Mouse (Mus musculus) kidney, adult 2 months (tissue): ENCODE data around the gene Gm21834. TPM values are rescaled to one million over a fixed set of nuclear protein-coding genes. Genes with fewer than 3 reads are reported as not detected.

ENCODE experiments used
- DNase-seq: peaks from one replicate; pipeline ENCODE4 v3.0.0; 2021
- H3K27ac ChIP-seq: fragments of 200-500 bp; 2 replicates; pipeline ENCODE4 v1.5.1; 2012; ENCODE audit warnings: low read depth, low read length, control low read depth, inconsistent platforms; ENCODE audit not compliant: insufficient read depth
- H3K27me3 ChIP-seq: fragments of 200-500 bp; replicated peaks from 2 replicates; pipeline ENCODE4 v1.6.1; 2012; ENCODE audit warnings: mild to moderate bottlenecking, moderate library complexity, low read length, inconsistent platforms; ENCODE audit not compliant: control insufficient read depth, insufficient read depth
- H3K36me3 ChIP-seq: fragments of 200-500 bp; 2 replicates; pipeline ENCODE4 v1.6.1; 2012; ENCODE audit warnings: mild to moderate bottlenecking, moderate library complexity, low read length, inconsistent platforms; ENCODE audit not compliant: control insufficient read depth, insufficient read depth
- H3K4me1 ChIP-seq: fragments of 200-500 bp; 2 replicates; pipeline ENCODE4 v1.6.1; 2011; ENCODE audit warnings: low read length; ENCODE audit not compliant: control insufficient read depth, insufficient read depth
- H3K4me3 ChIP-seq: fragments of 200-500 bp; 2 replicates; pipeline ENCODE4 v1.5.1; 2011; ENCODE audit warnings: mild to moderate bottlenecking, low read depth, low read length, control low read depth; ENCODE audit not compliant: insufficient read depth
- CTCF ChIP-seq: fragments of 200-500 bp; conservative IDR thresholded peaks from 2 replicates; pipeline ENCODE4 v1.5.1; 2011; ENCODE audit warnings: low read depth, mild to moderate bottlenecking, control low read depth, low read length, moderate library complexity, mixed read lengths; ENCODE audit not compliant: insufficient read depth, insufficient read length
- POLR2A ChIP-seq: fragments of 200-500 bp; IDR thresholded peaks from one replicate; pipeline ENCODE4 v1.6.1; 2011; ENCODE audit warnings: low read depth, low read length, control low read depth
- WGBS: fragments of 180-500 bp; shearing (Covaris S2); methylation state at CpG from one replicate; pipeline ENCODE4 v1.1.7; 2018; 5-methylcytosine and 5-hydroxymethylcytosine counted together
- polyA plus RNA-seq: library from polyadenylated mRNA; depleted of rRNA; stranded (reverse); fragments of >200 nt; gene quantifications from 2 replicates; pipeline ENCODE4 v1.2.3, GENCODE M21; 2012; rRNA removed

The Gm21834 gene
- not detected in 2 replicates for polyA plus RNA-seq

GRCm38 (mm10) chr17:57742119-57742518 lies at the start of gene Gm21834:
Gene Gm21834, minus strand, starts transcription at chr17:57742219.
- no peak within 1 kb of the TSS for H3K4me3 ChIP-seq
- no peaks in the 10 kb centered on the region for H3K27me3 ChIP-seq
- H3K36me3 ChIP-seq = no peaks in the 10 kb centered on the region
- H3K4me1 ChIP-seq = no peaks in the 10 kb centered on the region
- no peak for DNase-seq
- no peak for TF ChIP-seq CTCF
- TF ChIP-seq POLR2A = no peak
- 77% methylated on average over 5 of the region's 5 CpGs for WGBS
- no peak within 1 kb of the TSS for H3K27ac ChIP-seq

GRCm38 (mm10) chr17:57788161-57788799 lies 46.3 kb upstream of the Gm21834 start:
- DNase-seq = peak; percentile 5
- WGBS = 65% methylated on average over 1 of the region's 1 CpGs
- Histone ChIP-seq H3K27me3 (no peaks in the 10 kb centered on the region), H3K4me3 (no peak overlapping the region), H3K4me1 (no peaks in the 10 kb centered on the region), H3K36me3 (no peaks in the 10 kb centered on the region), H3K27ac (no peak overlapping the region)
- TF ChIP-seq POLR2A (no peak), CTCF (no peak)

- Histone ChIP-seq H3K4me1 (no peaks in the 10 kb centered on the region), H3K4me3 (no peak overlapping the region), H3K36me3 (no peaks in the 10 kb centered on the region), H3K27ac (no peak overlapping the region), H3K27me3 (no peaks in the 10 kb centered on the region)
- TF ChIP-seq CTCF (no peak), POLR2A (no peak)
- 13% methylated on average over 4 of the region's 4 CpGs for WGBS
- DNase-seq = peak; percentile 24
These were observed 28.9 kb upstream of the Gm21834 start for GRCm38 (mm10) chr17:57770904-57771303.

- H3K36me3 ChIP-seq = no peaks in the 10 kb centered on the region
- DNase-seq = peak; percentile 74
- 16% methylated on average over 26 of the region's 26 CpGs for WGBS
- H3K27me3 ChIP-seq = no peaks in the 10 kb centered on the region
- no peak for TF ChIP-seq POLR2A
- no peak for TF ChIP-seq CTCF
- no peak within 1 kb of the TSS for H3K4me3 ChIP-seq
- H3K4me1 ChIP-seq = no peaks in the 10 kb centered on the region
- H3K27ac ChIP-seq = no peak within 1 kb of the TSS
These were observed 26.9 kb upstream of the Gm21834 start, which contains the start of gene Cntnap5c for GRCm38 (mm10) chr17:57768622-57769610. Gene Cntnap5c, plus strand, starts transcription at chr17:57769570.

- TF ChIP-seq CTCF = no peak
- no peaks in the 10 kb centered on the region for H3K36me3 ChIP-seq
- H3K4me3 ChIP-seq = no peak overlapping the region
- no peak overlapping the region for H3K27ac ChIP-seq
- no peaks in the 10 kb centered on the region for H3K4me1 ChIP-seq
- no peaks in the 10 kb centered on the region for H3K27me3 ChIP-seq
- no peak for DNase-seq
These were observed 25.3 kb upstream of the Gm21834 start for GRCm38 (mm10) chr17:57767306-57767705.

GRCm38 (mm10) chr17:57758033-57758432 lies 16.0 kb upstream of the Gm21834 start:
- H3K4me1 ChIP-seq = no peaks in the 10 kb centered on the region
- H3K4me3 ChIP-seq = no peak overlapping the region
- no peak overlapping the region for H3K27ac ChIP-seq
- H3K27me3 ChIP-seq = no peaks in the 10 kb centered on the region
- no peaks in the 10 kb centered on the region for H3K36me3 ChIP-seq
- TF ChIP-seq POLR2A = no peak
- TF ChIP-seq CTCF = no peak
- no peak for DNase-seq
- 60% methylated on average over 1 of the region's 1 CpGs for WGBS

- WGBS = 56% methylated on average over 3 of the region's 3 CpGs
- Histone ChIP-seq H3K4me1 (no peaks in the 10 kb centered on the region), H3K27me3 (no peaks in the 10 kb centered on the region), H3K36me3 (no peaks in the 10 kb centered on the region), H3K27ac (no peak overlapping the region), H3K4me3 (no peak overlapping the region)
- DNase-seq = no peak
- TF ChIP-seq POLR2A (no peak), CTCF (no peak)
These were observed 47.2 kb downstream of the Gm21834 start for GRCm38 (mm10) chr17:57694791-57695190.

Other genes with a start within 250 kb of the Gm21834 start
- not detected in 2 replicates for gene Vmn2r120, start 196.7 kb downstream of the Gm21834 start, polyA plus RNA-seq
- gene Cntnap5c, start 27.4 kb upstream of the Gm21834 start, polyA plus RNA-seq = not detected in 2 replicates